In the genomic region with DNA sequence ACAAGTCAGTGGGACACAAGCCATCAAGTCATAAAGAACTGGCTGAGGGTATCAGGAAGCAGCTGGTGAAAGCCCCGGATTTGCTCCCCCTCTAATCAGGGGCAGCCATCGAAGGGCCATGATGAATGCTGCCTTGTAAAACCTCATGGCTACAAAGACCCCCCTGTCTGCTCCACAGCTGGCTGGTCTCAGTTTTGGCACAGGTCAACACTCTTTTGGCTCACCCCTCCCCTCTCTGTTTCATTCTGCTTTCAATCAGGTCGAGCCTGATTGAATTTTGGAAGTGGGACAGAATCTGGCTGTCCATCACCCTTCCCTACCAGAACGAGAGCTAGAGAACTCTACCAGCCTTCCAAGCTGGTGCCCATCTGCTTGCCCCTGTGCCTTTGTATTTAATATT, we compare ENCODE assay signal across 10 mouse cellular contexts. TPM values are rescaled to one million over a fixed set of nuclear protein-coding genes. Genes with fewer than 3 reads are reported as not detected.
DNase-seq lines count a peak whose midpoint lies in the region; ATAC-seq lines count a peak whose summit lies in the region.
"Had no signal": no experiment of that assay in that cellular context is flagged by ENCODE, and none has a peak within 500 bp of the region (broad histone marks: within the 10 kb centered on the region; RNA-seq: fewer than 3 reads in every experiment).

No protein-coding gene starts in this region.

- no peak overlapping the region for H3K27ac ChIP-seq in kidney, embryonic 15.5 days
- no peak overlapping the region for H3K27ac ChIP-seq in neural tube, embryonic 15.5 days (replicated peaks)

- no peak for DNase-seq in kidney, adult 18-20 months
- DNase-seq in right cerebral cortex, postnatal 25 days = peak; percentile 13
- no peak for DNase-seq in right cerebral cortex, postnatal 36 days (ENCODE audit: low spot score in 2 of 2)
- peak; percentile 7 for DNase-seq in layer of hippocampus, adult 9-10 months (ENCODE audit: low spot score)
- no peak for DNase-seq in thymus, adult 18-20 months
- DNase-seq in ovary, postnatal 14 days (ENCODE audit: low spot score) = no peak
- DNase-seq: cerebellum, adult 18-20 months had no signal

- H3K4me1 ChIP-seq in kidney, embryonic 15.5 days = peaks cover 23% of the 10 kb centered on the region
- H3K4me1 ChIP-seq in neural tube, embryonic 15.5 days = no peaks in the 10 kb centered on the region

- H3K36me3 ChIP-seq in kidney, embryonic 15.5 days = peaks cover 13% of the 10 kb centered on the region; the same call in 1 of the 2 replicates
- no peaks in the 10 kb centered on the region for H3K36me3 ChIP-seq in neural tube, embryonic 15.5 days

- H3K4me2 ChIP-seq in kidney, embryonic 15.5 days = no peak overlapping the region
- no peak overlapping the region for H3K4me2 ChIP-seq in neural tube, embryonic 15.5 days

- no peak overlapping the region for H3K4me3 ChIP-seq in kidney, embryonic 15.5 days (replicated peaks)
- no peak overlapping the region for H3K4me3 ChIP-seq in neural tube, embryonic 15.5 days (replicated peaks)

- 0 out of 2 replicates have a peak, but pooled peaks have one; percentile 26 for ATAC-seq in kidney, embryonic 15.5 days (replicated peaks; ENCODE audit: low FRiP score)
- ATAC-seq in neural tube, embryonic 15.5 days (ENCODE audit: low FRiP score) = peak; percentile 47; the same call in 1 of the 2 replicates
- ATAC-seq: lung, postnatal 0 days had no signal

- no peaks in the 10 kb centered on the region for H3K27me3 ChIP-seq in kidney, embryonic 15.5 days
- H3K27me3 ChIP-seq in neural tube, embryonic 15.5 days (replicated peaks) = no peaks in the 10 kb centered on the region

- H3K9me3 ChIP-seq in kidney, embryonic 15.5 days (replicated peaks) = no peaks in the 10 kb centered on the region
- no peaks in the 10 kb centered on the region for H3K9me3 ChIP-seq in neural tube, embryonic 15.5 days (replicated peaks)

- H3K9ac ChIP-seq in kidney, embryonic 15.5 days = no peak overlapping the region
- H3K9ac ChIP-seq in neural tube, embryonic 15.5 days (replicated peaks) = no peak overlapping the region

- WGBS in kidney, embryonic 15.5 days = 12% methylated on average over 4 of the region's 4 CpGs
- WGBS in neural tube, embryonic 15.5 days = 22% methylated on average over 4 of the region's 4 CpGs

RNA-seq across cellular contexts. Expression of gene Lmcd1, which starts 37.8 kb away (rescaled TPM):
- 23.3 and 23.9 TPM in 2 replicates for polyA plus RNA-seq in kidney, embryonic 15.5 days (2015; fragmentation: Nextera tagmentation; extraction: Ambion mirVana)
- 11.2 and 15.1 TPM in 2 replicates for polyA plus RNA-seq in neural tube, embryonic 15.5 days (2015; fragmentation: Nextera tagmentation; extraction: Ambion mirVana)

Comparison
In these comparisons a context has a peak if more than half of its experiments do, and no peak if none do; other contexts are left out.
1. DNase-seq: peak in right cerebral cortex, postnatal 25 days (single experiment) and layer of hippocampus, adult 9-10 months (single experiment); none in kidney, adult 18-20 months (single experiment), right cerebral cortex, postnatal 36 days (0 of 2), thymus, adult 18-20 months (0 of 2) and ovary, postnatal 14 days (single experiment).